Mouse (Mus musculus): ENCODE measurements around the gene Adgrf3. TPM values are rescaled to one million over a fixed set of nuclear protein-coding genes. Genes with fewer than 3 reads are reported as not detected.
A peak's percentile ranks its signal among the peaks of the same experiment; 100 is the strongest.

Gene Adgrf3
- polyA plus RNA-seq, 1 experiment = not detected

DNA sequence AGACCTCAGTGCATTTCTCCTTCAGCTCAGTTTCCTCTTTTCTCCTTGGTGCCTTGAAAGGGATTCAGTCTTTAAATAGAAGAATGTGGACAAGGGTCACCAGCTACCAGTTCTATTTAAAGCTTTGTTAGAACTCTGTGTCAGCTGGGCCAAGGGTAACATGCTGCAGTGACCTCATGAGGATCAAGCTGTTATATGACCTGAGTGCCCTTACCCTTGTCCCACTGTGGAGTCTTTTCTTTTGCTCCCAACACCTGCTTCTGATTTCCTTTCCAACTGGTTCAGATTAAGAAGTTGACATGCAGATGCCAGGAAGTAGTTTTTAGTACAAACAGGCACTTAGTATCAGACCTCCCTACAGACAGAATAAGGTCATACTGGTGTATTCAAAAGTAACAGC lies 33.4 kb downstream of the Adgrf3 start:
- no peak overlapping the region for H3K9ac ChIP-seq (ENCODE audit: low read depth, poor library complexity, severe bottlenecking)
- no peak overlapping the region for H3K4me3 ChIP-seq (ENCODE audit: low read depth, low read length)
- no peaks in the 10 kb centered on the region for H3K9me3 ChIP-seq (replicated peaks; ENCODE audit: control insufficient read depth, insufficient read depth, low read length, poor library complexity, severe bottlenecking)
- peaks cover 3% of the 10 kb centered on the region for H3K4me1 ChIP-seq (ENCODE audit: control insufficient read depth, insufficient read depth, low read length)
- peak overlapping the region; percentile 67 for H3K27ac ChIP-seq (ENCODE audit: insufficient read depth, low read length)
- H3K27me3 ChIP-seq (ENCODE audit: control insufficient read depth, insufficient read depth, low read length, poor library complexity, severe bottlenecking) = no peaks in the 10 kb centered on the region
- H3K36me3 ChIP-seq (ENCODE audit: control insufficient read depth, insufficient read depth, low read length, poor library complexity, severe bottlenecking) = peaks cover 11% of the 10 kb centered on the region
- TF ChIP-seq POLR2A (IDR thresholded peaks at IDR 0.05; ENCODE audit: insufficient read depth, low read length) = no peak
- no peak for TF ChIP-seq CTCF (IDR thresholded peaks at IDR 0.05; ENCODE audit: low read depth, low read length)
- TF ChIP-seq EP300 (IDR thresholded peaks at IDR 0.05; ENCODE audit: insufficient read depth, low read depth, low read length) = no peak

DNA sequence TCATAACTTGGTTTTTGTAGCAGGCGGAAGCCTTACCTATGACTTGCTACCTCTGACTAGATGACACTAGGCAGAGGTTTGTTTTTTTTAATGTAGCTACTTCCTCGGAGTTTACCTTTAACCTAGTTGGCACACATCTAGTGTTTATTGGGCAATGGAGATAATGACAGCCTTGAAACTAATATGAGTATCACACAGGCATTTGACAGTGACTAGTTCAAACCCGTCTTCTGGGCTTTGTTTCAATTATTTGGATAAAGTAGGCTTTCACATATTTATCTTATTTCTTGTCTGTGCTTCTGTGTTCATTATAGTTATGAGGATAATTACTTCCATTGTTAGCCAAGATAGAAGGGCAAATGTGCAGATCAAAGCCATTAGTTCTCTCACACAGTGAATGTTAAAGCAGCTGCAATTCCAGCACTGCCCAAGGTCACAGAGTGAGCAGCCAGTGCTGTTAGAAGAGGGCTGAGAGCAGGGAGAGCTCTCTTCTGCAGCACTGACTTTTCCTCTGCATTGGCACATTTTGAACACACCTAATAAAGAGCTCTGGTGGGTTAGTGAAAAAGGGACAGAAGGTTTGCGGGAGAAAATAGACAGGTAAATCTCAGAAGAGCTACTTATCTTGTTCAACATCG lies 35.1 kb downstream of the Adgrf3 start:
- Histone ChIP-seq H3K4me3 (ENCODE audit: low read depth, low read length) (no peak overlapping the region), H3K36me3 (ENCODE audit: control insufficient read depth, insufficient read depth, low read length, poor library complexity, severe bottlenecking) (peaks cover 11% of the 10 kb centered on the region), H3K9me3 (replicated peaks; ENCODE audit: control insufficient read depth, insufficient read depth, low read length, poor library complexity, severe bottlenecking) (no peaks in the 10 kb centered on the region), H3K27ac (ENCODE audit: insufficient read depth, low read length) (no peak overlapping the region), H3K27me3 (ENCODE audit: control insufficient read depth, insufficient read depth, low read length, poor library complexity, severe bottlenecking) (no peaks in the 10 kb centered on the region), H3K4me1 (ENCODE audit: control insufficient read depth, insufficient read depth, low read length) (peaks cover 1% of the 10 kb centered on the region), H3K9ac (ENCODE audit: low read depth, poor library complexity, severe bottlenecking) (no peak overlapping the region)
- TF ChIP-seq POLR2A (IDR thresholded peaks at IDR 0.05; ENCODE audit: insufficient read depth, low read length) (no peak), EP300 (IDR thresholded peaks at IDR 0.05; ENCODE audit: insufficient read depth, low read depth, low read length) (no peak), CTCF (IDR thresholded peaks at IDR 0.05; ENCODE audit: low read depth, low read length) (no peak)

DNA sequence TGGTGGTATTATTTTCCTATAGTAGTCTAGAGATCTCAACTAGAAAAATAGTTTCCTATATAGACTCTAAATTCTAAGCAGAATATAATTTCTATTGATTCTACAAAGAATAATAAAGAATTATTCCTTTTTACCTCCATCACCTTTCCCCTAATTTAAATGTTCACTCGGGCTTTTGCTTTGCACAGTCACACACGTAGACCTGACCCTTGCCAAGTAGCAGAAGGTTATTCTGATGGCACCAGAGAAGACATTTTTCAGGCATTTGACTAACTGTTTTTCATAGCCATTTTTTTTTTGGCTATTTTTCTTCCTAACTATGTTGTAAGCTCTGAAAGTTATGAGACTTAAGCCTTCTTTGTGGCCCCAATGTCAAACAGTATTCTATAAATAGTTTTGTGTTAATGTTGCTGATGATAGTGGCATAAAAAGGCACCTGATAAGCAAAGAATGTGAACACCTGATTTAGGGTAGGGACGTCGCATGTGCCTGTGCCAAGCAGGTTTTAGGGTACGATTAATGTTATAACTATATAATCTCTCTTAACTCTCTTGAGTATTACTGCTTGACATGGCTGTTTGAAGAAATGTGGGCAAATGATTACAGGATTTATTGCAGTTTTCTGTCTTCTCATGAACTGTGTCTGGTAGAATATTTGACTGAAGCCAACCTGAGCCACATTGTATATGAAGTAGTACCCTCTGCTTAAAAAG lies 40.1 kb downstream of the Adgrf3 start:
- peaks cover 8% of the 10 kb centered on the region for H3K36me3 ChIP-seq (ENCODE audit: control insufficient read depth, insufficient read depth, low read length, poor library complexity, severe bottlenecking)
- H3K27me3 ChIP-seq (ENCODE audit: control insufficient read depth, insufficient read depth, low read length, poor library complexity, severe bottlenecking) = no peaks in the 10 kb centered on the region
- no peaks in the 10 kb centered on the region for H3K9me3 ChIP-seq (replicated peaks; ENCODE audit: control insufficient read depth, insufficient read depth, low read length, poor library complexity, severe bottlenecking)
- no peak overlapping the region for H3K4me3 ChIP-seq (ENCODE audit: low read depth, low read length)
- no peak for TF ChIP-seq POLR2A (IDR thresholded peaks at IDR 0.05; ENCODE audit: insufficient read depth, low read length)
- no peak for TF ChIP-seq EP300 (IDR thresholded peaks at IDR 0.05; ENCODE audit: insufficient read depth, low read depth, low read length)
- TF ChIP-seq CTCF (IDR thresholded peaks at IDR 0.05; ENCODE audit: low read depth, low read length) = no peak
- H3K9ac ChIP-seq (ENCODE audit: low read depth, poor library complexity, severe bottlenecking) = no peak overlapping the region
- H3K4me1 ChIP-seq (ENCODE audit: control insufficient read depth, insufficient read depth, low read length) = no peaks in the 10 kb centered on the region
- no peak overlapping the region for H3K27ac ChIP-seq (ENCODE audit: insufficient read depth, low read length)

DNA sequence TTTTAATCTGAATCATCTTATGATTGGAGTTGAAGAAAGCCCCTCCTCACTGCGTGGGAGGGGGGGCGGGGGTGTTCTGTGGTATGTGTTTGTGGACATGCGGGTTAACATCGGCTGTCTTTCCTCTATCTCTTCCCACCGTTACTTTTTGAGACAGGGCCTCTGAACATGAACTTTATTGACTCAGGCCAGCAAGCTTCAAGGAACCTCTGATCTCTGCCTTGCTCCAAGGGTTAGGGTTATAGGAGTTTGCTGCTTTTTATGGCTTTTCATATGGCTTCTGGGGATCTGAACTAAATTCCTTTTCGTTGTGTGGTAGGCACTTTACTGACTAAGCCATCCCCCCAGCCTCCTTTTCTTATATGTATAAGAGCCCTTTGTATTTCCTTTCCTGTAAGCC lies 43.2 kb downstream of the Adgrf3 start:
- Histone ChIP-seq H3K4me1 (ENCODE audit: control insufficient read depth, insufficient read depth, low read length) (no peaks in the 10 kb centered on the region), H3K9me3 (replicated peaks; ENCODE audit: control insufficient read depth, insufficient read depth, low read length, poor library complexity, severe bottlenecking) (no peaks in the 10 kb centered on the region), H3K9ac (ENCODE audit: low read depth, poor library complexity, severe bottlenecking) (no peak overlapping the region), H3K27me3 (ENCODE audit: control insufficient read depth, insufficient read depth, low read length, poor library complexity, severe bottlenecking) (no peaks in the 10 kb centered on the region), H3K36me3 (ENCODE audit: control insufficient read depth, insufficient read depth, low read length, poor library complexity, severe bottlenecking) (no peaks in the 10 kb centered on the region), H3K27ac (ENCODE audit: insufficient read depth, low read length) (no peak overlapping the region), H3K4me3 (ENCODE audit: low read depth, low read length) (no peak overlapping the region)
- TF ChIP-seq POLR2A (IDR thresholded peaks at IDR 0.05; ENCODE audit: insufficient read depth, low read length) (no peak), CTCF (IDR thresholded peaks at IDR 0.05; ENCODE audit: low read depth, low read length) (no peak), EP300 (IDR thresholded peaks at IDR 0.05; ENCODE audit: insufficient read depth, low read depth, low read length) (no peak)

DNA sequence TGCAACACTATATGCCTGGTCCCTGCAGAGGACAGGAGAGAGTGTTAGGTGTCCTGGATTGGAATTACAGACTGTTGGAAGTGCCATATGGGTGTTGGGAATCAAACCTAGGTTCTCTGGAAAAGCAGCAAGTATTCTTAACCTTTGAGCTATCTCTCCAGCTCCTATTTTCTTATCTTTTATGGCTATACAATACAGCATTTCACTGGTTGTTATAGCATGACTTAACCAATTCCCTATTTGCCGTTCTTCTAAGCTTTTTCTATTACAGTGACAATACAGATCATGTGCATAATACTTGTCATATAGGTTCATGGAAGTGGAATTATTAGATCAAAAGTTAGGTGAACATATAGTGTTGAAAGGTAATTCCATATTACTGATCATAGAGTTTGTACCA lies 43.7 kb downstream of the Adgrf3 start:
- TF ChIP-seq CTCF (IDR thresholded peaks at IDR 0.05; ENCODE audit: low read depth, low read length) (no peak), POLR2A (IDR thresholded peaks at IDR 0.05; ENCODE audit: insufficient read depth, low read length) (no peak), EP300 (IDR thresholded peaks at IDR 0.05; ENCODE audit: insufficient read depth, low read depth, low read length) (no peak)
- Histone ChIP-seq H3K9me3 (replicated peaks; ENCODE audit: control insufficient read depth, insufficient read depth, low read length, poor library complexity, severe bottlenecking) (no peaks in the 10 kb centered on the region), H3K36me3 (ENCODE audit: control insufficient read depth, insufficient read depth, low read length, poor library complexity, severe bottlenecking) (no peaks in the 10 kb centered on the region), H3K4me1 (ENCODE audit: control insufficient read depth, insufficient read depth, low read length) (no peaks in the 10 kb centered on the region), H3K4me3 (ENCODE audit: low read depth, low read length) (no peak overlapping the region), H3K9ac (ENCODE audit: low read depth, poor library complexity, severe bottlenecking) (no peak overlapping the region), H3K27me3 (ENCODE audit: control insufficient read depth, insufficient read depth, low read length, poor library complexity, severe bottlenecking) (no peaks in the 10 kb centered on the region), H3K27ac (ENCODE audit: insufficient read depth, low read length) (no peak overlapping the region)

DNA sequence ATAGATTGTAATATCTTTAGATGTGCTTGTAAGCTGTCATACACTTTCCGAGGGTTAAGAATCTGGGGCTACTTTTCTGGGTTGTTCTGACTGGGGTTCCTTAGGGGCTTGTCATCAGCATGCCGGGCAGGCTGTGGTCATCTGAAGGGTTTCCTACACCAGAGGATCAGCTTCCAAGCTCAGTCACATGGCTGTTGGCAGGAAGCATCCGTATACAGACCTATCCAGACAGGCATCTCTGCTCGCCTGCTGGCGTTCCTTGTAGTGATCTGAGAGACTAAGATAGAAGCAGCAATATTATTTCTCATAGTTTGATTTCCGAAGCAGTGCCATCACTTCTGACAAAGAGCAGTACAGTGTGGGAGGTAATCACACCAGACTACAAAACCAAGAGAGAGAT lies 45.9 kb downstream of the Adgrf3 start:
- Histone ChIP-seq H3K9ac (ENCODE audit: low read depth, poor library complexity, severe bottlenecking) (no peak overlapping the region), H3K27me3 (ENCODE audit: control insufficient read depth, insufficient read depth, low read length, poor library complexity, severe bottlenecking) (no peaks in the 10 kb centered on the region), H3K36me3 (ENCODE audit: control insufficient read depth, insufficient read depth, low read length, poor library complexity, severe bottlenecking) (no peaks in the 10 kb centered on the region), H3K27ac (ENCODE audit: insufficient read depth, low read length) (no peak overlapping the region), H3K9me3 (replicated peaks; ENCODE audit: control insufficient read depth, insufficient read depth, low read length, poor library complexity, severe bottlenecking) (no peaks in the 10 kb centered on the region), H3K4me3 (ENCODE audit: low read depth, low read length) (no peak overlapping the region), H3K4me1 (ENCODE audit: control insufficient read depth, insufficient read depth, low read length) (no peaks in the 10 kb centered on the region)
- no peak for TF ChIP-seq POLR2A (IDR thresholded peaks at IDR 0.05; ENCODE audit: insufficient read depth, low read length)
- no peak for TF ChIP-seq CTCF (IDR thresholded peaks at IDR 0.05; ENCODE audit: low read depth, low read length)
- TF ChIP-seq EP300 (IDR thresholded peaks at IDR 0.05; ENCODE audit: insufficient read depth, low read depth, low read length) = no peak
